Mouse (Mus musculus) c-Kit-positive CD71-negative TER-119-negative erythroid progenitor cells, embryonic 14.5 days (primary cell): ENCODE measurements at regions not wholly inside any gene's neighbourhood (a gene's known extent, or its start where the extent isn't known, plus 50 kb on each side); places are given as distances from the start of the nearest gene placed in this dataset.

Experiments used
- DNase-seq: peaks from one replicate; pipeline ENCODE4 v3.0.0-alpha.2; 2013; ENCODE audit warnings: low read depth

DNA sequence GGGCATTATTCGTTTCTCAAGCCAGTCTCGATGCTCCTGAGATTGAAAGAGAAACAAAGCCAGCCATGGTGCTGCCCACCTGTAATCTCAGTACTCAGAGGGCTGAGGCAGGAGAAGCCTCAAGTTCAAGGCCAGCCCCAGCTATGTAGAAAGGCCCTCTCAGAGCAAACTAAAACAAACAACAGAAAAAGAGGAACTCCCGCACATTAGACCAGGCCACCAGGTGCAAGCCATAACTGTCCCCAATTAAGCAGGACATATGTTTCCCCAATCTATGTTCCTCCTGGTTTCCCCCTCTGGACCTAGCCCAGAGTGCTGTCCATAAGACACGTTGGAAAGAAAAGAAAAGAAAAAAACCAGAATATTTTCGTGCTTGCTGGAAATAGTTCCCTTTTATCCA, 142.5 kb downstream of the Cdc5l start:
- DNase-seq: no peak

DNA sequence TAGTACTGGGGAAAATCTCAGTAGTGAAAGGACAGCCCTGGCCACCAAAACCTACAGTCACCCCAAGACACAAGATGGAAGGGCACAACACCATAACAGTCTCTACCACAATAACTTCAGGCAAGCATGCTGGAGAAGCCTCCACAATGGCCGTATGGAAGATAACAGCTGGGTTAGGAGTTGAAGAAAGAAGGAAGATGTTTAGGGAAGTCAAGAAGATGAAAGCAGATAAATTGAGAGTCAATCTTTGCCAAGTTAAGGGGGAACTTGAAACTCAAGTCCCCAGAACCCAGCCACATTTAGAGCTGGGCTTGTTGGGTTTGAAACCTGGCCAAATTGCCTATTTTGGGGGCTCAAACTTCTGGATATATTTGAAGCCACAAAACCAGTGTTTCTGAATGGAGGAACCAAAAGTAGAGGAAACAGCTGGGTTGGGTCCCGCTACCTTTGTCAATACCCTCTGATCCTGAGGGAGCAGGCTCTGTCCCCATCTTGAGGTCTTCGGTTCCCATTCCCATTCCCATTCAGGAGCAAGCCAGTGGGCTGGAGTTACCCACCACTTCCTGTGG, 147.8 kb downstream of the Cdc5l start:
- no peak for DNase-seq

DNA sequence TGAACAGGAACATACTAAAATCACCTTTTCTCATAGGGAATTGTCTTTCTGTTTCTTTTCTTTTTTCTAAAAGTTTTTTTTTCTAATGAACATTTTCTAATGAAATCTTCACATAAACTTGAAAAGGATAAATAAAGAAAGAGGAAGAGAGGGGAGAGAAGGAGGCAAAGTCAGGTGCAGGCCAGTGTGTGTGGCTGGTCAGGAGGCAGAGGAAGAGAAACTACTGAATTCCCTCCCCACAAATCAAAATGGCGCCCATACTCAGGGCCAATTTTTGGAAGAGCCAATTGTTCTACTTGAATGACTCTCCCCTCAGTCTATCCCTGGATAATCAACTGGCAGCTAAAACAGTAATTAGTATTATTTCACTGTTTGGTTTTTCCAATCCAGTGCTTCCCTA, 152.0 kb downstream of the Cdc5l start:
- no peak for DNase-seq

DNA sequence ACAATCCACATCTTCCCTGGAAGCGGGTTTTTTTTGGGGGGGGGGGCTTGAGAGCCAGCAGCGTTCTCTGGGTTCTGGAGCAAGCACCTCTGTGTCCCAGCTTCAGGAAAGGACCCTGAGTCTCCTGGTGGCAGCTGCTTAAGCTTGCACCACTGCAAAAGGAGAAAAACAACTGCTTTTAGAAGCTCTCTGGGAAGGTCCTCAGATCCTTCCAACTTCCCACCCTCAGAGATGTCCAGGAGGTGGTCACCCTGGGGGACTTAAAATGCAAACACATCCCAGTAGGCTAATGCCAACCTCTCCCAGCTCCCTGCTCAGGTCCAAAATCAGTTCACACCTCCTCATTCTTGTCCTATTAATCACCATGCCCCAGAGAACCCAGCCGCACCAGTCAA, 153.7 kb downstream of the Cdc5l start:
- DNase-seq: no peak

- DNase-seq: no peak
Measured at GRCm38 (mm10) chr17:45279075-45279810, 154.3 kb downstream of the Cdc5l start.

DNA sequence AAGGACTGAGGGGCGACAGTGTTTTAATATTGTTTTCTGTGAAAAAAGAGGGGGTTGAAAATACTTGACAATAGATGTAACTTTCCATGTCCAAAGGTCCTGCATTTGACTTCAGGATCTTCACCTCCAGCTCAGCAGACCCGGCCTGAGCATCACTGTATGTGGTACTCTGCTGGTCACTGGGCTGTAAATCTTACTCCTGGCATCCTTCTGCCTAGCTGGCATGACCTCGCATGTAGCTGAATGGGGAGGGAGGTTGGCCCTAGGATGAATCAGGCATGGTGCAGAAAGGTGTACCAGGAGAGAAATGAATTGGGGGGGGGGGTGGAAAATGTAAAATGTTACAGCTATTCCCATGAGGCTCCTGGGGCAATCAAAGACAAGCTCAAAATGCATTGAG, 156.0 kb downstream of the Cdc5l start:
- DNase-seq: no peak

GRCm38 (mm10) chr17:45276686-45277405, 156.7 kb downstream of the Cdc5l start:
- DNase-seq: no peak

- no peak for DNase-seq
Measured at GRCm38 (mm10) chr17:45274894-45275293, 158.6 kb downstream of the Cdc5l start.

GRCm38 (mm10) chr17:45266776-45267175, 166.8 kb downstream of the Cdc5l start:
- DNase-seq: no peak

DNA sequence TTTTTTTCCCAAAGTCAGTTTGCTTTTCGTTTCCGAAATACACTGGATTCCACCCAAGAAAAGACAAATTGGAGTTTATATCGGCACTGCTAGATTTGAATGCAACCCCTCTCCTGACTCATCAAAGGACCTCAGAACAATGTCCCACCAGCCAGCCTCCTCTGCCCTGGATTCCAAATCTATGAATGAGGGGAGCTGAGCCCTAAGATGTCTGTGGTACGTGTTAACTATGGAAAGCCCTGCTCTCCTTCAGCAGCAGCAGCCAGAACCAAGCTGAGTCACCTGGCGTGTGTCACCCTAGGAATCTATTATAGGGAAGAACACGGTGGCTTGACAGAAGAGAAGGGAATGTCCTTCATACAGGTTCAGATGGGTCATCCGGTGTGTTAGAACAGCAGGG, 167.9 kb downstream of the Cdc5l start:
- DNase-seq: no peak

GRCm38 (mm10) chr17:45264434-45264833, 169.1 kb downstream of the Cdc5l start:
- DNase-seq: no peak

DNA sequence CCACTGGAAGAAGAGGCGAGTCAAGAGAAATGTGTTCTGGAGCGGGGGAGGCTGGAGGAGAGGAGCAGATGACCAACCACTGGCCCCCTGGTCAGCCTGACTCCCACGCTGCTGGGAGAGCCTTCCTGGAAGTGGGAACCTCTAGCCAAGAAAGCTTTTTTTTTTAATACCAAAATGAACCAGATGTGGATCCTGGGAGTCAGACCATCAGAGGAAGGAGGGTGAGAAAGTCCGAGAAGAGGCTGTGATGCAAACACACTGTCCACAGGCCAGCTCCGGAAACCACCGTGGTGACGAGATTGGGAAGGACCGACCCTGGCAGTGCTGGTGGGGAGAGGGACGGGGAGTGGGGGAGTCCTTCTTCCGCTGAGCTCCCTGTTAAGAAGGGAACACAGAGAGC, 173.1 kb downstream of the Cdc5l start:
- no peak for DNase-seq

DNA sequence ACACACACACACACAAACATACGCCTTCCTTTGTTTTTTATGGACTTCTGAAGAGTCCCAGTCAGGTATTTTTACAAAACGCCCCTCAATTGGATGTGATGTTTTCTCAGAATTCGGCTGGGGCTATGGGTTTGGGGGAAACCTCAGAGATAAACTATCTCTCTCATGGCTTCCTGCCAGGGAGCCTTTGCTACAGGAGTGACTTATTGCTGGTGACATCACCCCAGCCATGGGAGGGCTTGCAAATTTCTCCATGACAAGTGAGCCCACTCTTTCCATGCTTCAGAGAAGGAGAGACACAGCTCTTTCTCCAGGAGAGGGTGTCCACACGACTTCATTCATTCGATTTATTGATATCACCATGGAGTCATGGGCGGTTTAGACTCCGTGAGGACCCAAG, 175.5 kb downstream of the Cdc5l start:
- peak; percentile 26 for DNase-seq

DNA sequence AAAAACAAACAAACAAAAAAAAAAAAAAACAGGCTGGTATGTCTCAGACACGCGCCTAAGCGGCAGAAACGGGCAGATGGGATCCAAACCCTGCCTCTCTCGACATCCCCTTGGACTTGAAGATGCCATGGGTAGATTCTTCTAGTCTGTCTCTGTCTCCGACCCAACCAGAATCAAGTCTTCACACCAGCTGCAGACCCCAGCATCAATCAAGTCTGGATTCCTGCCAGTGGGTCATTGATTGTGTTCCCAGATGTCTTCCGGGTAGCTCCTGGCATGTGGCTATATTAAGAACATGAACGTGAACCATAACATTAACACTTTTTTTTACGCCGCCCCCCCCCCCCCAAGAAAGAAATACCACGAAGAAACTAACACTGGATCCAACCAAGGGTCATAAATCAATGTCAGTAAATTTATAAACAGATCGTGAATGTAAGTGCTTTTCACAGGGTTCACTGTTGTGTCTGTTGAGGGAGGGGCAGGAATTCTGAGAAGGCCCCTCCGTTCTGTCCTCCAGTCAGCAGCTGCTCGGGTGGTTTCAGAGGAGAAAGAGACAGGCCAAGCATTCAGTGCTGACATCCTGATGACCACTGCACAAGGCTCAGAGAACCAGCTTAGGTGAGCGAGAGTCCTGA, 180.8 kb downstream of the Cdc5l start:
- DNase-seq: no peak

- peak; percentile 31 for DNase-seq
Measured at GRCm38 (mm10) chr17:45251034-45251730, 182.4 kb downstream of the Cdc5l start.

- no peak for DNase-seq
Measured at GRCm38 (mm10) chr17:45250450-45250849, 183.1 kb downstream of the Cdc5l start.

DNA sequence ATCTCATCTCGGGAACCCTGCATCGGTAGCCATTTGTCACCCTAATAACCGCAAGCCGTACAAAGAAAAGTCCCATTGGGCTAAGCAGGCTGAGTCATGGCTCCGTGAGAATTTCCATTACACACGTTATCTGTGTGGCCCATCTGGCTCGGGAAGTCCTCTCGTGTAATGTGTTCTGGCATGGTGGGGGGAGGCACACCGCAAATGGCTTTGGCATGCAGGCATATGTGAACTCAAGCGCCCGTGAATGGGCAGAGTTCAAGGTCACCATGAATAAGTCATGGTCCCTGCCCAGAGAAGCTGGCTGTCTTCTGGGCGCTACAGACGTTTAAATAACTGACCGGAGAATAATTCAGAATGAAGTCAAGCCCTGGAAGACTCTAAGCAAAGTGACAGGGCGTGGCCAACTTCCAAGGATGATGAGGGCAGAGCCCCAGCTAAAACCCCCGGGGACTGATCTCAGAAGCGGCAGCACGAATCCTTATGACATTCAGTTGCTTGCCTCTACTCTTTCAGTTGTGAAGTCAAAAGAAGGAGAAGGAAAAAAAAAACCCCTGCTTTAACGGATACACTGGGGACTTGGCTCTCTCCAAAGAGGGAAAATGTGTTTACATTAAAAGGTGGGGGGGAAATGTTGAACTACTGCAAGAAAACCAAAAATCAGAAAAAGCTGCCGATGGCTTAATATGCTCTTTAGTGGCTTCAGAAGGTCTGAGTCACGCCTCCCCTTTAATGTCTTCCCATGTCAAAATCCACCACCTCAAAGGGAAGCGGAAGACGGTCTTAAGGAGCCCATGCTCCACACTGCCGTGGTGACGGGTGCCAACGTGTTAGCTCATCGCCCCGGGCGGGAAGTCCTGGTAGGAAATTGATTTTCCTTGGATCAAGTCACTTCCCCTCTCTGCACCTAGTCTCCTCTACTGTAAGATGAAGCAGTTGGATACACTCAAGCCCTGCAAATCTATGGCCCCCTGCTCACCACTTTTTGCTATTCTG, 186.1 kb downstream of the Cdc5l start:
- no peak for DNase-seq

- no peak for DNase-seq
Measured at GRCm38 (mm10) chr17:45244870-45245269, 188.7 kb downstream of the Cdc5l start.

DNA sequence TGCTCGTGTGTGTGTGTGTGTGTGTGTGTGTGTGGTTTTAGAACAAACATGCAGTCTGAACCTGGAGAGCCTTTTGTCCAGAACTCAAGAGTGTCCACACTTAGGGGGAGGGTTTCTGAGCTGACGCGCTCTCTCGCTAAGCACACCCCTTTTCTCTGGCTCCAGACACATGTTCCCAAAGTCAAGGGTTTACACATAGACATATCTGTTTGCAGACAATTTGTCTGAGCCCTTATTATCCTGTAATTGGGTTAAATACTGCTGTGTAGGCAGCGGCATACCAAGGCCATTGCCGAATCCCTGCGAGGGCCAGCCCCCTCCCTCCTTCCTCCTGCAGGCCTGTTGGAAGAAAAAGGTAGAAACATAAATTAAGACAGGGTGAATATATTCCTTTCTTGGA, 190.4 kb downstream of the Cdc5l start:
- DNase-seq: no peak

GRCm38 (mm10) chr17:45242076-45242475, 191.5 kb downstream of the Cdc5l start:
- no peak for DNase-seq

DNA sequence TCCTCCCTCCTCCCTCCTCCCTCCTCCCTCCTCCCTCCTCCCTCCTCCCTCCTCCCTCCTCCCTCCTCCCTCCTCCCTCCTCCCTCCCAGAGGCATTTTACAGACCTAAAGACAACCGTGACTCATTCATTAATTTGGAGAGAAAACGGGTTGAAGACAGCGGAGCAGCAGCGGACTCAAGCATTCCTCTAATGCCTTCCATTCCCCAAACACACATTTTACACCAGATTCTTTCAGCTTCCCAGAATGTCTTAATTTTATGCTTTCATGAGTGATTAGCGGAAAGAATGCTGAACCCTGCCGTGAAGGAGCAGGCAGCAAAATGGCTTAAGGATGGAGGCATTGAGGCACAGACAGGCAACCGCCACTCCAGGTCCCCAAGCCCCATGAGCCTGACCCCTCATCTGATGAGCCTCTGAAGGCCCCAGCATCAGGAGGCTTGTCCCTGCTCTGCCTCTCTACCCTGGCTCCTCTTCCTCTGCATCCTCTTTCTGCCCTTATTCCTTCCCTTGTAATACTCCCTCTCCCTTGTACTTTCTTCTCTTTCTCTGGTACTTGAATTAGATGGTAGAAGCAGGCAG, 192.5 kb downstream of the Cdc5l start:
- no peak for DNase-seq
